19 mouse cellular contexts compared by ENCODE assay signal in genomic region chr6:53891109-53891508, GRCm38 (mm10).
"Had no signal": no experiment of that assay in that cellular context is flagged by ENCODE, and none has a peak within 500 bp of the region (broad histone marks: within the 10 kb centered on the region; RNA-seq: fewer than 3 reads in every experiment).

No protein-coding gene starts in this region.

- H3K4me2 ChIP-seq: lung, embryonic 14.5 days; midbrain, embryonic 12.5 days; neural tube, embryonic 13.5 days; neural tube, embryonic 15.5 days had no signal

- DNase-seq: lung, adult 18-20 months; lung, embryonic 14.5 days; lung, postnatal 10 days; lung, postnatal 4 days; midbrain, embryonic 14.5 days; retina, postnatal 1 day; right cerebral cortex, adult 18-20 months; right cerebral cortex, postnatal 25 days; right cerebral cortex, postnatal 4 days; spleen, adult 18-20 months; thymus, adult 18-20 months; thymus, postnatal 14 days; thymus, postnatal 36 days had no signal

- ATAC-seq: midbrain, embryonic 16.5 days had no signal

- H3K36me3 ChIP-seq: midbrain, embryonic 10.5 days; midbrain, embryonic 12.5 days; neural tube, embryonic 13.5 days; neural tube, embryonic 15.5 days had no signal

- H3K27me3 ChIP-seq: neural tube, embryonic 13.5 days; neural tube, embryonic 15.5 days had no signal

- H3K27ac ChIP-seq: midbrain, embryonic 10.5 days; midbrain, embryonic 12.5 days; neural tube, embryonic 13.5 days; neural tube, embryonic 15.5 days had no signal

- H3K9ac ChIP-seq: lung, embryonic 14.5 days; midbrain, embryonic 12.5 days; neural tube, embryonic 13.5 days; neural tube, embryonic 15.5 days had no signal

- H3K9me3 ChIP-seq: midbrain, embryonic 10.5 days; midbrain, embryonic 12.5 days; neural tube, embryonic 13.5 days; neural tube, embryonic 15.5 days had no signal

- H3K4me1 ChIP-seq: midbrain, embryonic 10.5 days; midbrain, embryonic 12.5 days; neural tube, embryonic 13.5 days; neural tube, embryonic 15.5 days had no signal

- H3K4me3 ChIP-seq: midbrain, embryonic 10.5 days; midbrain, embryonic 12.5 days; myocyte; neural tube, embryonic 13.5 days; neural tube, embryonic 15.5 days had no signal
